Comparison of ENCODE assay signal across 8 mouse cellular contexts in the genomic region with DNA sequence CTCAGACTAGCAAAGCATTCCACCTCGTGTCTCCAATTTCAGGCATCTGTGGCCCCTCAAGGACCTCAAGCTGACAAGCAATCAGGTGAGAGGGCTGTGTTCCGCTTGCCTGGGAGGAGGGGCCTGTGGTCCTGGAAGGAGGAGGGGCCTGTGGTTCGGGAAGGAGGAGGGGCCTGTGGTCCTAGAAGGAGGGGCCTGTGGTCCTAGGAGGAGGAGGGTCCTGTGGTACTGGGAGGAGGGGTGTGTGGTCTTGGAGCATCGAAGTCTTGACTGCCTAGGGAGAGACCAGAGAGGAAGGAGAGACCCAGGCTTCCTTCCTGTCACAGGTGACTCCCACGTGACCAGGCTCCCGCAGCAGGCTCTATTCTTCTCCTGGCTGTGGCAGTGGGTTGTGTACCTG. TPM values are rescaled to one million over a fixed set of nuclear protein-coding genes. Genes with fewer than 3 reads are reported as not detected.
DNase-seq lines count a peak whose midpoint lies in the region; ATAC-seq and TF ChIP-seq lines count a peak whose summit lies in the region.

No protein-coding gene starts in this region.

- no peaks in the 10 kb centered on the region for H3K27me3 ChIP-seq in stomach, embryonic 14.5 days (ENCODE audit: control insufficient read depth, insufficient read depth, low read length)
- H3K27me3 ChIP-seq in stomach, postnatal 0 days (ENCODE audit: control insufficient read depth, insufficient read depth, low read length), result no peaks in the 10 kb centered on the region
- H3K27me3 ChIP-seq in forebrain, embryonic 15.5 days, result no peaks in the 10 kb centered on the region
- no peaks in the 10 kb centered on the region for H3K27me3 ChIP-seq in lung, postnatal 0 days (replicated peaks; ENCODE audit: insufficient read depth, low read length)

- TF ChIP-seq EP300 in stomach, postnatal 0 days (optimal IDR thresholded peaks at IDR 0.05), result no peak
- no peak for TF ChIP-seq EP300 in lung, postnatal 0 days (IDR thresholded peaks at IDR 0.05)

- DNase-seq in stomach, postnatal 0 days (ENCODE audit: low spot score), result no peak
- peak; percentile 31 for DNase-seq in lung, postnatal 0 days (ENCODE audit: low spot score)
- peak; percentile 95 for DNase-seq in thymus, postnatal 25 days
- DNase-seq in left cerebral cortex, postnatal 25 days (ENCODE audit: low spot score in 2 of 2), result no peak
- no peak for DNase-seq in kidney, postnatal 14 days
- no peak for DNase-seq in right cerebral cortex, postnatal 36 days (ENCODE audit: low spot score in 2 of 2)

- no peak for TF ChIP-seq CTCF in stomach, postnatal 0 days (IDR thresholded peaks at IDR 0.05; ENCODE audit: low read depth)
- no peak for TF ChIP-seq CTCF in lung, postnatal 0 days (IDR thresholded peaks at IDR 0.05)

- H3K4me3 ChIP-seq in stomach, embryonic 14.5 days (ENCODE audit: low read depth, low read length), result no peak overlapping the region
- H3K4me3 ChIP-seq in stomach, postnatal 0 days (ENCODE audit: low read depth, low read length), result no peak overlapping the region
- no peak overlapping the region for H3K4me3 ChIP-seq in forebrain, embryonic 15.5 days
- no peak overlapping the region for H3K4me3 ChIP-seq in lung, postnatal 0 days (ENCODE audit: low read depth, low read length)

- H3K9ac ChIP-seq in stomach, embryonic 14.5 days (replicated peaks; ENCODE audit: low read depth, low read length), result no peak overlapping the region
- H3K9ac ChIP-seq in stomach, postnatal 0 days (ENCODE audit: low read length), result no peak overlapping the region
- H3K9ac ChIP-seq in forebrain, embryonic 15.5 days (replicated peaks), result no peak overlapping the region
- H3K9ac ChIP-seq in lung, postnatal 0 days (replicated peaks; ENCODE audit: low read depth), result no peak overlapping the region

- H3K4me1 ChIP-seq in stomach, embryonic 14.5 days (ENCODE audit: control insufficient read depth, insufficient read depth, low read length), result no peaks in the 10 kb centered on the region
- no peaks in the 10 kb centered on the region for H3K4me1 ChIP-seq in stomach, postnatal 0 days (replicated peaks; ENCODE audit: control insufficient read depth, insufficient read depth)
- H3K4me1 ChIP-seq in forebrain, embryonic 15.5 days, result peaks cover 8% of the 10 kb centered on the region; the same call in 1 of the 2 replicates
- H3K4me1 ChIP-seq in lung, postnatal 0 days (ENCODE audit: insufficient read depth, low read depth, low read length), result no peaks in the 10 kb centered on the region

- no peak overlapping the region for H3K27ac ChIP-seq in stomach, embryonic 14.5 days (ENCODE audit: low read length)
- H3K27ac ChIP-seq in stomach, postnatal 0 days (replicated peaks), result no peak overlapping the region
- no peak overlapping the region for H3K27ac ChIP-seq in forebrain, embryonic 15.5 days (replicated peaks)
- H3K27ac ChIP-seq in lung, postnatal 0 days (ENCODE audit: low read length), result no peak overlapping the region

- 6% methylated on average over 6 of the region's 6 CpGs for WGBS in stomach, embryonic 14.5 days
- 30% methylated on average over 6 of the region's 6 CpGs for WGBS in stomach, postnatal 0 days
- WGBS in forebrain, embryonic 15.5 days, result 9% methylated on average over 6 of the region's 6 CpGs
- 15% methylated on average over 6 of the region's 6 CpGs for WGBS in lung, postnatal 0 days

- intact Hi-C loops in left cerebral cortex, postnatal 25 days (cut with DNase I), result no loop called here

- H3K4me2 ChIP-seq in stomach, embryonic 14.5 days (replicated peaks; ENCODE audit: low read depth, low read length), result no peak overlapping the region
- H3K4me2 ChIP-seq in stomach, postnatal 0 days (replicated peaks; ENCODE audit: low read depth), result no peak overlapping the region
- 0 out of 2 replicates have a peak overlapping the region, but pooled peaks have one; percentile 12 for H3K4me2 ChIP-seq in forebrain, embryonic 15.5 days (replicated peaks)
- H3K4me2 ChIP-seq in lung, postnatal 0 days (replicated peaks; ENCODE audit: low read depth, low read length), result no peak overlapping the region

- H3K9me3 ChIP-seq in stomach, embryonic 14.5 days (ENCODE audit: control insufficient read depth, low read depth, low read length), result no peaks in the 10 kb centered on the region
- no peaks in the 10 kb centered on the region for H3K9me3 ChIP-seq in stomach, postnatal 0 days (ENCODE audit: control insufficient read depth, low read length)
- no peaks in the 10 kb centered on the region for H3K9me3 ChIP-seq in forebrain, embryonic 15.5 days
- no peaks in the 10 kb centered on the region for H3K9me3 ChIP-seq in lung, postnatal 0 days (ENCODE audit: low read length)

- H3K36me3 ChIP-seq in stomach, embryonic 14.5 days (ENCODE audit: control insufficient read depth, insufficient read depth, low read length), result no peaks in the 10 kb centered on the region
- H3K36me3 ChIP-seq in stomach, postnatal 0 days (ENCODE audit: control insufficient read depth, insufficient read depth, low read length), result 0 out of 2 replicates have a peak, but pooled peaks cover 2% of the 10 kb centered on the region
- H3K36me3 ChIP-seq in forebrain, embryonic 15.5 days, result no peaks in the 10 kb centered on the region
- H3K36me3 ChIP-seq in lung, postnatal 0 days (ENCODE audit: insufficient read depth, low read length), result 0 out of 2 replicates have a peak, but pooled peaks cover 4% of the 10 kb centered on the region

- peak; percentile 18; the same call in 1 of the 2 replicates for ATAC-seq in stomach, embryonic 14.5 days (ENCODE audit: insufficient number of reproducible peaks, insufficient read depth, low FRiP score, low read depth)
- no peak for ATAC-seq in stomach, postnatal 0 days (ENCODE audit: low FRiP score, low TSS enrichment)
- ATAC-seq in forebrain, embryonic 15.5 days (replicated peaks), result 0 out of 2 replicates have a peak, but pooled peaks have one; percentile 48
- peak; percentile 8; the same call in 1 of the 2 replicates for ATAC-seq in lung, postnatal 0 days

RNA-seq across cellular contexts. Expression of a gene that starts 16.7 kb away (rescaled TPM):
- polyA plus RNA-seq in stomach, embryonic 14.5 days (2014; fragmentation: Nextera tagmentation; extraction: Ambion mirVana), result 0.38 and 0.67 TPM in 2 replicates
- 1.5 and 1.6 TPM in 2 replicates for polyA plus RNA-seq in stomach, postnatal 0 days (2015; fragmentation: Nextera tagmentation; extraction: Ambion mirVana)
- polyA plus RNA-seq in forebrain, embryonic 15.5 days (2015; fragmentation: Nextera tagmentation; extraction: Ambion mirVana), result 0.92 and 1.2 TPM in 2 replicates
- 3.6 and 4.0 TPM in 2 replicates for polyA plus RNA-seq in lung, postnatal 0 days (2015; fragmentation: Nextera tagmentation; extraction: Ambion mirVana)
- total RNA-seq in left cerebral cortex, postnatal 25 days (2021), result 1 to 10 TPM; 2.7 to 4.1 TPM

RNA-seq across cellular contexts. Expression of a gene that starts 16.9 kb away (rescaled TPM):
- 4.9 and 5.8 TPM in 2 replicates for polyA plus RNA-seq in stomach, embryonic 14.5 days (2014; fragmentation: Nextera tagmentation; extraction: Ambion mirVana)
- 5.5 and 6.1 TPM in 2 replicates for polyA plus RNA-seq in stomach, postnatal 0 days (2015; fragmentation: Nextera tagmentation; extraction: Ambion mirVana)
- polyA plus RNA-seq in forebrain, embryonic 15.5 days (2015; fragmentation: Nextera tagmentation; extraction: Ambion mirVana), result 0.60 and 0.74 TPM in 2 replicates
- 13.5 and 14.4 TPM in 2 replicates for polyA plus RNA-seq in lung, postnatal 0 days (2015; fragmentation: Nextera tagmentation; extraction: Ambion mirVana)
- total RNA-seq in left cerebral cortex, postnatal 25 days (2021), result 1 to 10 TPM; 8.2 to 10.0 TPM

RNA-seq across cellular contexts. Expression of a gene that starts 20.1 kb away (rescaled TPM):
- polyA plus RNA-seq in stomach, embryonic 14.5 days (2014; fragmentation: Nextera tagmentation; extraction: Ambion mirVana), result not detected in 2 replicates
- not detected in 2 replicates for polyA plus RNA-seq in stomach, postnatal 0 days (2015; fragmentation: Nextera tagmentation; extraction: Ambion mirVana)
- polyA plus RNA-seq in forebrain, embryonic 15.5 days (2015; fragmentation: Nextera tagmentation; extraction: Ambion mirVana), result not detected in 2 replicates
- not detected in 2 replicates for polyA plus RNA-seq in lung, postnatal 0 days (2015; fragmentation: Nextera tagmentation; extraction: Ambion mirVana)
- total RNA-seq in left cerebral cortex, postnatal 25 days (2021), result not detected

RNA-seq across cellular contexts. Expression of a gene that starts 38.8 kb away (rescaled TPM):
- 0.55 TPM in 1 of 2 replicates, not detected in the other for polyA plus RNA-seq in stomach, embryonic 14.5 days (2014; fragmentation: Nextera tagmentation; extraction: Ambion mirVana)
- polyA plus RNA-seq in stomach, postnatal 0 days (2015; fragmentation: Nextera tagmentation; extraction: Ambion mirVana), result 0.10 and 0.18 TPM in 2 replicates
- 0.15 and 0.20 TPM in 2 replicates for polyA plus RNA-seq in forebrain, embryonic 15.5 days (2015; fragmentation: Nextera tagmentation; extraction: Ambion mirVana)
- polyA plus RNA-seq in lung, postnatal 0 days (2015; fragmentation: Nextera tagmentation; extraction: Ambion mirVana), result 0.14 and 0.20 TPM in 2 replicates
- total RNA-seq in left cerebral cortex, postnatal 25 days (2021), result under 1 TPM in 1 of 2 experiments, not detected in 1; 0.71 TPM

RNA-seq across cellular contexts. Expression of a gene that starts 49.4 kb away (rescaled TPM):
- polyA plus RNA-seq in stomach, embryonic 14.5 days (2014; fragmentation: Nextera tagmentation; extraction: Ambion mirVana), result not detected in 2 replicates
- 0.07 TPM in 1 of 2 replicates, not detected in the other for polyA plus RNA-seq in stomach, postnatal 0 days (2015; fragmentation: Nextera tagmentation; extraction: Ambion mirVana)
- polyA plus RNA-seq in forebrain, embryonic 15.5 days (2015; fragmentation: Nextera tagmentation; extraction: Ambion mirVana), result not detected in 2 replicates
- 0.19 and 0.20 TPM in 2 replicates for polyA plus RNA-seq in lung, postnatal 0 days (2015; fragmentation: Nextera tagmentation; extraction: Ambion mirVana)
- total RNA-seq in left cerebral cortex, postnatal 25 days (2021), result under 1 TPM in 1 of 2 experiments, not detected in 1; 0.43 TPM

Comparison
In these comparisons a context has a peak if more than half of its experiments do, and no peak if none do; other contexts are left out.
1. DNase-seq: peak in lung, postnatal 0 days (single experiment) and thymus, postnatal 25 days (single experiment); none in stomach, postnatal 0 days (single experiment), left cerebral cortex, postnatal 25 days (0 of 2), kidney, postnatal 14 days (single experiment) and right cerebral cortex, postnatal 36 days (0 of 2).